Mouse (Mus musculus) cortical plate, adult 2 months (tissue): Measurements from ENCODE around the gene Slc31a2.

Experiments
- CTCF ChIP-seq: fragments of 200-500 bp; IDR thresholded peaks from 2 replicates; pipeline ENCODE4 v1.5.1; 2011; ENCODE audit warnings: mild to moderate bottlenecking, control low read depth, low read length; ENCODE audit not compliant: insufficient read depth; ENCODE audit errors: extremely low read depth
- POLR2A ChIP-seq: fragments of 200-500 bp; IDR thresholded peaks from 2 replicates; pipeline ENCODE4 v1.6.1; 2011; ENCODE audit warnings: mild to moderate bottlenecking, low read length, control low read depth; ENCODE audit not compliant: insufficient read depth; ENCODE audit errors: extremely low read depth

DNA sequence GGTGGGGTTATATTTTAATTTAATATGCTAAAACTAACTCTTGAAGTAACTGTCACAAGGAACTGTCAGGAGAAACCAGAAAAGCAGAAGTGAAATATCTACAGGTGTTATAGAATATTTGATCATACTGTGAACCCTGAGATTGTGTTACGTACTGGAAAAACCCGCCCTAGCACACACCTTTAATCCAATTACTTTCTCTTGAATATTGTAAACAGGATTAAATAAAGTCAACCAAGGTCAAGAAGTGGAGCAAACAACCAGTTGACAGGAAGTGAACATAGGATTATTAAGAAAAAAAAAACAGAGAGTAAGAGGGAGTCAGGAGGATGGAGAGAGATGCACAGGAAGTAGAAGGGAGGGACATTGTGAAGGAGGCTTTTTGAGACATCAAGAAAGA, 50.5 kb downstream of the Slc31a2 start:
- TF ChIP-seq CTCF, result no peak
- TF ChIP-seq POLR2A, result no peak
